Mouse (Mus musculus): ENCODE results near the gene Ankrd11. TPM values are rescaled to one million over a fixed set of nuclear protein-coding genes. Genes with fewer than 3 reads are reported as not detected.

The Ankrd11 gene
- polyA plus RNA-seq, 1 experiment from 2014 or later: 47.4 TPM

DNA sequence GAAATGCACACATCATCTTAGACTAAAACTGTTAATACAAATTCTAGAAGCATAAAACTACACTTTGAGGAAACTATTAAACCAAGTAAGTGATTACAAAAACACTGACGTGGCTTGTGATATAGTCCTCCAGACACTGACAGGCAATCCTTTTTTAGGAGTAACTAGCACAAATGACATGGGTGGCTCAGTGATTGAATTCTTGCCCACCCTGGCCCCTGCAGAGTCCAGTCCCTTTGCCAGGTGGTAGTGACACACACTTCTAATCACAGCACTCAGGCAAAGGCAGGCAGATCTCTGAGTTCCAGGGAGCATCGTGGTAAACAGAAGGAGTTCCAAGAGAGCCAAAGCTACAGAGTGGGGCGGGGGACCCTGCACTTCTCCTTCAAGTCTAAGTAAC, 36.7 kb downstream of the Ankrd11 start:
- peaks cover 15% of the 10 kb centered on the region for H3K4me1 ChIP-seq (replicated peaks; ENCODE audit: control insufficient read depth, insufficient read depth, low read length)
- H3K27me3 ChIP-seq (replicated peaks; ENCODE audit: control insufficient read depth, insufficient read depth, low read length): no peaks in the 10 kb centered on the region
- H3K27ac ChIP-seq (ENCODE audit: low read depth): no peak overlapping the region
- WGBS: 63% methylated on average over 3 of the region's 3 CpGs
- no peak overlapping the region for H3K4me3 ChIP-seq (ENCODE audit: low read depth, low read length)
- no peak overlapping the region for H3K9ac ChIP-seq (ENCODE audit: low read length)
- no peaks in the 10 kb centered on the region for H3K36me3 ChIP-seq (ENCODE audit: control insufficient read depth, insufficient read depth, low read length)
- ATAC-seq (replicated peaks; ENCODE audit: low FRiP score, low TSS enrichment, low read depth) (no peak), DNase-seq (ENCODE audit: low spot score) (no peak)
- H3K4me2 ChIP-seq (ENCODE audit: low read length): no peak overlapping the region
- H3K9me3 ChIP-seq (ENCODE audit: control insufficient read depth, low read length): no peaks in the 10 kb centered on the region

DNA sequence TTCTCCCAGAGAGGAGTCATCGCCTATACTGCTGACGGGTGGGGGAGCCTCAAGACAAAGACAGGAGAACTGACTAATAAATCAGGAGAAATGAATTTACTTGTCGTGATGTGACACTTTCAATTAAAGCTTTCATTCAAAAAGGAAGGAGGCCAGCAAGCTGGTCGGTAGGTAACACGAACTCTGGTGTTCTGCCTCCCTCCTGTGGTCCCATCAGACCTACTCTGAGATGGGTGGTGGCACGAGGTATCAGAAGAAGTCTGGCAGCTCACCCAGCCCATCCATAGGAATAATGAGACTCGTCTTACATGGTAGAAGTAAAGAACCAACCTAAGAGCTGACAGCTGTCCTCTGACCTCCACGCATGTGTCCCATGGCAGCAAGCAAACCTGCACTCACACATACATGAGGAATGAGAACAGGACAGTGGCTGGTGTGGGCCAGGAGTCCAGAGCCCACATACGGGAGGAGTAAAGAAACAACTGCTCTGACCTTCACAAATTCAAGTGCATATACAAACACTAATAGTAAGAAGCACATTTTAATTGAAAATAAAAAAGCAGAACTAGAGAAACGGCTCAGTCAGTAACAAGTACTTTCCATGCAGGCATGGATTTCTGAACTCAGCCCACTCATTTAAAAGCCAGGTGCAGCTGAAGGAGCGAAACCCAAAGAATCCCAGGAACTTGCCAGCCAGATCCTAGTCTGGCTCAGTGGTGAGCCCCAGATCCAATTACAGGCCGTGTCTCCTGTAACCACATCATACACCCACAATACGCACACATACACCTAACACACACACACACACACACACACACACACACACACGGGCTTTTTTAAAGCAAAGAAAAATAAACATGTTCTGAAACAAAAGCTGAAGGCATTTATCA, 37.8 kb downstream of the Ankrd11 start:
- Histone ChIP-seq H3K27ac (ENCODE audit: low read depth) (no peak overlapping the region), H3K4me1 (replicated peaks; ENCODE audit: control insufficient read depth, insufficient read depth, low read length) (peaks cover 15% of the 10 kb centered on the region), H3K4me3 (ENCODE audit: low read depth, low read length) (no peak overlapping the region), H3K36me3 (ENCODE audit: control insufficient read depth, insufficient read depth, low read length) (no peaks in the 10 kb centered on the region), H3K9me3 (ENCODE audit: control insufficient read depth, low read length) (no peaks in the 10 kb centered on the region), H3K27me3 (replicated peaks; ENCODE audit: control insufficient read depth, insufficient read depth, low read length) (no peaks in the 10 kb centered on the region), H3K4me2 (ENCODE audit: low read length) (no peak overlapping the region), H3K9ac (ENCODE audit: low read length) (no peak overlapping the region)
- ATAC-seq (replicated peaks; ENCODE audit: low FRiP score, low TSS enrichment, low read depth): no peak
- WGBS: 59% methylated on average over 14 of the region's 14 CpGs
- no peak for DNase-seq (ENCODE audit: low spot score)

- no peak for ATAC-seq (replicated peaks; ENCODE audit: low FRiP score, low TSS enrichment, low read depth)
- H3K27me3 ChIP-seq (replicated peaks; ENCODE audit: control insufficient read depth, insufficient read depth, low read length): no peaks in the 10 kb centered on the region
- H3K9me3 ChIP-seq (ENCODE audit: control insufficient read depth, low read length): no peaks in the 10 kb centered on the region
- H3K9ac ChIP-seq (ENCODE audit: low read length): no peak overlapping the region
- H3K36me3 ChIP-seq (ENCODE audit: control insufficient read depth, insufficient read depth, low read length): no peaks in the 10 kb centered on the region
- no peak overlapping the region for H3K27ac ChIP-seq (ENCODE audit: low read depth)
- peaks cover 7% of the 10 kb centered on the region for H3K4me1 ChIP-seq (replicated peaks; ENCODE audit: control insufficient read depth, insufficient read depth, low read length)
- no peak overlapping the region for H3K4me2 ChIP-seq (ENCODE audit: low read length)
- WGBS: 71% methylated on average over 2 of the region's 2 CpGs
- no peak for DNase-seq (ENCODE audit: low spot score)
- H3K4me3 ChIP-seq (ENCODE audit: low read depth, low read length): no peak overlapping the region
These were observed 41.8 kb downstream of the Ankrd11 start for GRCm38 (mm10) chr8:123000311-123000710.

DNA sequence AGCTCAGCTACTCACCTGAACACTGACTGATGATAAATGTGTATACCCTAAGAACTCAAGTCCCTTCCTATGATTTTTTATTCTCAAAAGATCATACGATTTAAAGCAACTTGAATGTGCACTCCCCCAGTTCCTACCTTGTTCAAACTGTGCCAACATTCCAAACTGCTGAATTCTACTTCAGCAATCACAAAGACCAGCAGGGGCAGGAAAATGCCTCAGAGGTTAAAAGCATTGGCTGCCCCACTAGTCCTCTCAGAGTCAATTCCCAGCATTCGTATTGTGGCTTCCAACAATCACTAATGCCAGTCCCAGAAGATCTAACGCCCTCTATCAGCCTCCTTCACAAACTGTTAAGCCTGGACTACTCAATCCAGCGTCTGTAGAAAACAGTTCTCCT, 44.1 kb downstream of the Ankrd11 start:
- Histone ChIP-seq H3K27ac (ENCODE audit: low read depth) (no peak overlapping the region), H3K36me3 (ENCODE audit: control insufficient read depth, insufficient read depth, low read length) (no peaks in the 10 kb centered on the region), H3K27me3 (replicated peaks; ENCODE audit: control insufficient read depth, insufficient read depth, low read length) (no peaks in the 10 kb centered on the region), H3K9ac (ENCODE audit: low read length) (no peak overlapping the region), H3K4me3 (ENCODE audit: low read depth, low read length) (no peak overlapping the region), H3K4me2 (ENCODE audit: low read length) (no peak overlapping the region), H3K4me1 (replicated peaks; ENCODE audit: control insufficient read depth, insufficient read depth, low read length) (peaks cover 11% of the 10 kb centered on the region), H3K9me3 (ENCODE audit: control insufficient read depth, low read length) (no peaks in the 10 kb centered on the region)
- DNase-seq (ENCODE audit: low spot score) (no peak), ATAC-seq (replicated peaks; ENCODE audit: low FRiP score, low TSS enrichment, low read depth) (no peak)
- 80% methylated on average over 4 of the region's 4 CpGs for WGBS

DNA sequence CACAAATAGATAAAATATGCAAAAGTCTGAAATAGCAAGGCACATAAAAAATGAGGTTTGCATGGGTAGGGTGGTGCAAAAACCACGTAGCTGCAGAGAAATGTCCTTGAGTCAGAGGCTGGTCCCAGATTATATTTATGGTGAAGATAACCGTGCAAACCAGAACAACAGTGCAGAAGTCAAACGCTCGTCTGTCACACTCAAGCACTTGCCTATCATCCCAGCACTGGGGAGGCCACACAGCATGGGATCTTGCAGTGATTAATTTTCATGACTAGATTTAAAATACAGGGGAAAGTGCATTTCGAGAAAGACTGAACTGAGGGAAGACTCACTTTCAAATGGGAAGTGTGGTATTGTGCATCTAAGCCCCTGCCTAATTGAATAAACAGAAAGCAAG, 48.3 kb downstream of the Ankrd11 start:
- Histone ChIP-seq H3K27ac (ENCODE audit: low read depth) (no peak overlapping the region), H3K4me3 (ENCODE audit: low read depth, low read length) (no peak overlapping the region), H3K9ac (ENCODE audit: low read length) (no peak overlapping the region), H3K36me3 (ENCODE audit: control insufficient read depth, insufficient read depth, low read length) (no peaks in the 10 kb centered on the region), H3K9me3 (ENCODE audit: control insufficient read depth, low read length) (no peaks in the 10 kb centered on the region), H3K27me3 (replicated peaks; ENCODE audit: control insufficient read depth, insufficient read depth, low read length) (no peaks in the 10 kb centered on the region), H3K4me2 (ENCODE audit: low read length) (no peak overlapping the region), H3K4me1 (replicated peaks; ENCODE audit: control insufficient read depth, insufficient read depth, low read length) (peaks cover 28% of the 10 kb centered on the region)
- no peak for ATAC-seq (replicated peaks; ENCODE audit: low FRiP score, low TSS enrichment, low read depth)
- DNase-seq (ENCODE audit: low spot score): no peak
- WGBS: 50% methylated on average over 5 of the region's 5 CpGs

DNA sequence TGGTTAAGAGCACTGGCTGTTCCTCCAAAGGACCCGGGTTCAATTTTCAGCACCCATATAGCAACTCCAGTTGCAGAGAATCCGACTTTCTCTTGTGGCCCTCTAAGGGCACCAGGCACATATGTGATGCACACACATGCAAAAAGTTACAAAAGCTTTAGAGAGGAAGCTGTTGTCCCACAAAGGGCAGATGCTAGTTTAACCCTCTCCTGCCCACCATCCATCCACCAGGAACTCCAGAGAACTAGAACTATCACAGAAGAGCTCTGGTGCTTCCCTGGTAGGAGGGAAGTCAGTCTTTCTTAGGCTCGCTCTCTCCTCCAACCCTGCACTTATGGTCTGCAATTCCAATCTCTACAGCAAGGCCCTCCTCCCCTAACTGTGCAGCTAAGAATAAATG, 49.0 kb downstream of the Ankrd11 start:
- H3K9me3 ChIP-seq (ENCODE audit: control insufficient read depth, low read length): no peaks in the 10 kb centered on the region
- no peaks in the 10 kb centered on the region for H3K27me3 ChIP-seq (replicated peaks; ENCODE audit: control insufficient read depth, insufficient read depth, low read length)
- no peak overlapping the region for H3K9ac ChIP-seq (ENCODE audit: low read length)
- H3K36me3 ChIP-seq (ENCODE audit: control insufficient read depth, insufficient read depth, low read length): no peaks in the 10 kb centered on the region
- WGBS: 73% methylated on average over 3 of the region's 3 CpGs
- H3K4me3 ChIP-seq (ENCODE audit: low read depth, low read length): no peak overlapping the region
- H3K4me1 ChIP-seq (replicated peaks; ENCODE audit: control insufficient read depth, insufficient read depth, low read length): peaks cover 28% of the 10 kb centered on the region
- DNase-seq (ENCODE audit: low spot score) (no peak), ATAC-seq (replicated peaks; ENCODE audit: low FRiP score, low TSS enrichment, low read depth) (no peak)
- no peak overlapping the region for H3K27ac ChIP-seq (ENCODE audit: low read depth)
- H3K4me2 ChIP-seq (ENCODE audit: low read length): no peak overlapping the region

DNA sequence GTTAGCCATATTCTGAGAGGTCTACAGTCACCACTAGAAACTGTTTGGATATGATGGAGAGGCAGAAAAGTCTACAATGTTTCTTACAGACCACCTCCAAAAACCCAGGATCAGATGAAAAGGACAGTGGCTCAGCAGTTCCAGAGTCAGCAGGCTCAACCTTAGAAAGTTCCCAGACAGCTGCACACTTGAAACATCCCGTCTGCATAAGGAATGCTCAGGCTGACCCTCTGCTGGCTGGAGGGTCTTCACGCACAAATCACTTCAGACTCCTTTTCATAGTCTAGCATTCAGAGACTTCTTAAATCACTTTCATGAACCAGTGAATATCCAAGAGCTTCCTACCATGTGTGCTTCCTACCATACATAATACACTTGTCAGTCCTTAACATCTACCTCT, 49.8 kb downstream of the Ankrd11 start:
- Histone ChIP-seq H3K4me2 (ENCODE audit: low read length) (no peak overlapping the region), H3K9me3 (ENCODE audit: control insufficient read depth, low read length) (no peaks in the 10 kb centered on the region), H3K36me3 (ENCODE audit: control insufficient read depth, insufficient read depth, low read length) (no peaks in the 10 kb centered on the region), H3K27ac (ENCODE audit: low read depth) (no peak overlapping the region), H3K27me3 (replicated peaks; ENCODE audit: control insufficient read depth, insufficient read depth, low read length) (no peaks in the 10 kb centered on the region), H3K4me1 (replicated peaks; ENCODE audit: control insufficient read depth, insufficient read depth, low read length) (peaks cover 31% of the 10 kb centered on the region), H3K9ac (ENCODE audit: low read length) (no peak overlapping the region), H3K4me3 (ENCODE audit: low read depth, low read length) (no peak overlapping the region)
- ATAC-seq (replicated peaks; ENCODE audit: low FRiP score, low TSS enrichment, low read depth): no peak
- 33% methylated on average over 2 of the region's 2 CpGs for WGBS
- DNase-seq (ENCODE audit: low spot score): no peak

DNA sequence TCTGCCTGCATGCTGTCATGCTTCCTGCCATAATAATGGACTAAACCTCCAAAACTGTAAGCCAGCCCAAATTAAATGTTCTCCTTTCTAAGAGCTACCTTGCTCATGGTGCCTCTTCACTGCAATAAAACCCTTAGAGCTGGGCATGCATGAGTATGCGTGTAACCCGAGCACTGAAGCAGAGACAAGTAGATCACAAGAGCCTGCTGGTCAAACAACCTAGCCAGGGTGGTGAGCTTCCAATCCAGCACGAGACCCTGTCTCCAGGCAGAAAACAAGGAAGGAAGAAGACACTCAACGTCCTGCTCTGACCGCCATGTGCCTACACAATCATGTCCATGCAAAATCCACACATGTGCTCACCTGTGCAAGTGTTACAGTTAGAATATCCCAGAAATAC, 50.7 kb downstream of the Ankrd11 start:
- Histone ChIP-seq H3K9me3 (ENCODE audit: control insufficient read depth, low read length) (no peaks in the 10 kb centered on the region), H3K4me3 (ENCODE audit: low read depth, low read length) (no peak overlapping the region), H3K4me1 (replicated peaks; ENCODE audit: control insufficient read depth, insufficient read depth, low read length) (peaks cover 37% of the 10 kb centered on the region), H3K9ac (ENCODE audit: low read length) (no peak overlapping the region), H3K36me3 (ENCODE audit: control insufficient read depth, insufficient read depth, low read length) (no peaks in the 10 kb centered on the region), H3K27me3 (replicated peaks; ENCODE audit: control insufficient read depth, insufficient read depth, low read length) (no peaks in the 10 kb centered on the region), H3K27ac (ENCODE audit: low read depth) (no peak overlapping the region), H3K4me2 (ENCODE audit: low read length) (no peak overlapping the region)
- ATAC-seq (replicated peaks; ENCODE audit: low FRiP score, low TSS enrichment, low read depth): no peak
- DNase-seq (ENCODE audit: low spot score): no peak
- WGBS: 80% methylated on average over 5 of the region's 5 CpGs

GRCm38 (mm10) chr8:122989976-122990375, 52.1 kb downstream of the Ankrd11 start:
- ATAC-seq (replicated peaks; ENCODE audit: low FRiP score, low TSS enrichment, low read depth) (no peak), DNase-seq (ENCODE audit: low spot score) (no peak)
- no peak overlapping the region for H3K4me3 ChIP-seq (ENCODE audit: low read depth, low read length)
- H3K36me3 ChIP-seq (ENCODE audit: control insufficient read depth, insufficient read depth, low read length): no peaks in the 10 kb centered on the region
- no peaks in the 10 kb centered on the region for H3K27me3 ChIP-seq (replicated peaks; ENCODE audit: control insufficient read depth, insufficient read depth, low read length)
- H3K4me1 ChIP-seq (replicated peaks; ENCODE audit: control insufficient read depth, insufficient read depth, low read length): peaks cover 37% of the 10 kb centered on the region
- no peak overlapping the region for H3K4me2 ChIP-seq (ENCODE audit: low read length)
- WGBS: 83% methylated on average over 2 of the region's 2 CpGs
- H3K9ac ChIP-seq (ENCODE audit: low read length): no peak overlapping the region
- H3K9me3 ChIP-seq (ENCODE audit: control insufficient read depth, low read length): no peaks in the 10 kb centered on the region
- H3K27ac ChIP-seq (ENCODE audit: low read depth): 0 out of 2 replicates have a peak overlapping the region, but pooled peaks have one; percentile 55
